Mouse (Mus musculus) heart, embryonic 11.5 days (tissue): ENCODE results near the gene Pidd1. TPM values are rescaled to one million over a fixed set of nuclear protein-coding genes. Genes with fewer than 3 reads are reported as not detected.

Experiments used
- ATAC-seq: fragments of 200-750 bp; cut with Nextera tagmentation; replicated peaks from 2 replicates; pipeline ENCODE4 v1.8.0; 2017; ENCODE audit warnings: moderate library complexity; ENCODE audit not compliant: insufficient number of reproducible peaks, low FRiP score, low TSS enrichment
- H3K27ac ChIP-seq: fragments of 300-500 bp; sonication (generic); 2 replicates; pipeline ENCODE4 v1.5.1; 2014; ENCODE audit warnings: mild to moderate bottlenecking, low read depth, low read length
- H3K27me3 ChIP-seq: fragments of 300-500 bp; sonication (generic); 2 replicates; pipeline ENCODE4 v1.6.1; 2014; ENCODE audit warnings: mild to moderate bottlenecking, low read length, mixed read lengths; ENCODE audit not compliant: control insufficient read depth, insufficient read depth
- H3K36me3 ChIP-seq: fragments of 300-500 bp; sonication (generic); 2 replicates; pipeline ENCODE4 v1.6.1; 2014; ENCODE audit warnings: mild to moderate bottlenecking, low read length, moderate library complexity, mixed read lengths; ENCODE audit not compliant: control insufficient read depth, insufficient read depth
- H3K4me1 ChIP-seq: fragments of 300-500 bp; sonication (generic); 2 replicates; pipeline ENCODE4 v1.6.1; 2014; ENCODE audit warnings: low read length; ENCODE audit not compliant: control insufficient read depth, insufficient read depth
- H3K4me2 ChIP-seq: fragments of 300-500 bp; sonication (generic); 2 replicates; pipeline ENCODE4 v1.6.1; 2014; ENCODE audit warnings: mild to moderate bottlenecking, moderate library complexity
- H3K4me3 ChIP-seq: fragments of 300-500 bp; sonication (generic); 2 replicates; pipeline ENCODE4 v1.5.1; 2014; ENCODE audit warnings: low read depth, low read length
- H3K9ac ChIP-seq: fragments of 300-500 bp; sonication (generic); 2 replicates; pipeline ENCODE4 v1.6.1; 2014; ENCODE audit warnings: mild to moderate bottlenecking, low read depth, low read length, moderate library complexity
- H3K9me3 ChIP-seq: fragments of 300-500 bp; sonication (generic); replicated peaks from 2 replicates; pipeline ENCODE4 v1.6.1; 2016; ENCODE audit warnings: low read length; ENCODE audit not compliant: control insufficient read depth
- WGBS: fragments of 180-500 bp; shearing (Covaris S2); extraction: QIAGEN DNeasy Blood & Tissue Kit; methylation state at CpG from one replicate; pipeline ENCODE4 v1.1.7; 2014; ENCODE audit not compliant: insufficient replicate concordance; 5-methylcytosine and 5-hydroxymethylcytosine counted together
- polyA plus RNA-seq: library from polyadenylated mRNA; unstranded; fragments of >200 nt; fragmentation: Nextera tagmentation; extraction: Ambion mirVana; gene quantifications from 2 replicates; pipeline ENCODE4 v1.2.1, GENCODE M21; 2014

The Pidd1 gene
- polyA plus RNA-seq, 1 experiment from 2014 or later = 9.5 TPM

- Histone ChIP-seq H3K9me3 (no peaks in the 10 kb centered on the region), H3K27ac (no peak overlapping the region), H3K9ac (no peak overlapping the region), H3K4me1 (peaks cover 32% of the 10 kb centered on the region), H3K27me3 (peaks cover 33% of the 10 kb centered on the region), H3K36me3 (peaks cover 7% of the 10 kb centered on the region), H3K4me3 (no peak overlapping the region), H3K4me2 (no peak overlapping the region)
- no peak for ATAC-seq
- WGBS = 83% methylated on average over 11 of the region's 11 CpGs
Observed at GRCm38 (mm10) chr7:141458661-141459060, 14.8 kb upstream of the Pidd1 start.

GRCm38 (mm10) chr7:141457986-141458660 lies 14.3 kb upstream of the Pidd1 start:
- Histone ChIP-seq H3K4me3 (no peak overlapping the region), H3K27me3 (peaks cover 27% of the 10 kb centered on the region), H3K9me3 (no peaks in the 10 kb centered on the region), H3K27ac (no peak overlapping the region), H3K4me1 (peaks cover 28% of the 10 kb centered on the region), H3K9ac (no peak overlapping the region), H3K4me2 (no peak overlapping the region), H3K36me3 (peaks cover 7% of the 10 kb centered on the region)
- ATAC-seq = no peak
- WGBS = 75% methylated on average over 15 of the region's 15 CpGs

GRCm38 (mm10) chr7:141457236-141457635 lies 13.4 kb upstream of the Pidd1 start:
- Histone ChIP-seq H3K36me3 (peaks cover 7% of the 10 kb centered on the region), H3K27me3 (peaks cover 20% of the 10 kb centered on the region), H3K9ac (no peak overlapping the region), H3K4me1 (peaks cover 25% of the 10 kb centered on the region; the same call in 1 of the 2 replicates), H3K9me3 (no peaks in the 10 kb centered on the region), H3K27ac (no peak overlapping the region), H3K4me3 (no peak overlapping the region), H3K4me2 (no peak overlapping the region)
- ATAC-seq = no peak
- WGBS = 89% methylated on average over 14 of the region's 14 CpGs

- Histone ChIP-seq H3K4me2 (peak overlapping the region; percentile 84; the same call in 1 of the 2 replicates), H3K36me3 (peaks cover 11% of the 10 kb centered on the region), H3K4me3 (0 out of 2 replicates have a peak overlapping the region, but pooled peaks have one; percentile 58), H3K4me1 (peaks cover 24% of the 10 kb centered on the region; the same call in 1 of the 2 replicates), H3K9me3 (no peaks in the 10 kb centered on the region), H3K27me3 (peaks cover 15% of the 10 kb centered on the region), H3K9ac (no peak overlapping the region), H3K27ac (no peak overlapping the region)
- ATAC-seq = no peak
- WGBS = 84% methylated on average over 6 of the region's 6 CpGs
Observed at GRCm38 (mm10) chr7:141456739-141457138, 12.9 kb upstream of the Pidd1 start.

- peak overlapping the region; percentile 73 for H3K27ac ChIP-seq
- no peaks in the 10 kb centered on the region for H3K9me3 ChIP-seq
- H3K4me1 ChIP-seq = peaks cover 15% of the 10 kb centered on the region; the same call in 1 of the 2 replicates
- peak; percentile 43 for ATAC-seq
- 2% methylated on average over 23 of the region's 23 CpGs for WGBS
- H3K9ac ChIP-seq = peak overlapping the region; percentile 65
- H3K4me3 ChIP-seq = peak overlapping the region; percentile 58
- peaks cover 16% of the 10 kb centered on the region for H3K36me3 ChIP-seq
- peak overlapping the region; percentile 84 for H3K4me2 ChIP-seq
- peaks cover 6% of the 10 kb centered on the region for H3K27me3 ChIP-seq
Observed at GRCm38 (mm10) chr7:141455610-141456314, 11.9 kb upstream of the Pidd1 start.

- H3K4me1 ChIP-seq = peaks cover 14% of the 10 kb centered on the region; the same call in 1 of the 2 replicates
- no peaks in the 10 kb centered on the region for H3K9me3 ChIP-seq
- peak within 1 kb of the TSS; percentile 65 for H3K9ac ChIP-seq
- H3K4me2 ChIP-seq = peak within 1 kb of the TSS; percentile 84
- H3K36me3 ChIP-seq = peaks cover 19% of the 10 kb centered on the region
- peak within 1 kb of the TSS; percentile 73 for H3K27ac ChIP-seq
- peak within 1 kb of the TSS; percentile 58 for H3K4me3 ChIP-seq
- peak; percentile 83 for ATAC-seq
- 0 out of 2 replicates have a peak, but pooled peaks cover 2% of the 10 kb centered on the region for H3K27me3 ChIP-seq
- WGBS = under 1% methylated on average over 43 of the region's 45 CpGs
Observed at GRCm38 (mm10) chr7:141454967-141455551, 11.2 kb upstream of the Pidd1 start, which contains the start of gene Pnpla2. Pnpla2 (plus strand) TSS chr7:141455198.

GRCm38 (mm10) chr7:141453636-141454035 lies 9.8 kb upstream of the Pidd1 start:
- H3K4me1 ChIP-seq = peaks cover 16% of the 10 kb centered on the region
- H3K9ac ChIP-seq = no peak overlapping the region
- H3K36me3 ChIP-seq = peaks cover 18% of the 10 kb centered on the region
- H3K9me3 ChIP-seq = no peaks in the 10 kb centered on the region
- H3K27me3 ChIP-seq = no peaks in the 10 kb centered on the region
- WGBS = 75% methylated on average over 2 of the region's 2 CpGs
- H3K4me2 ChIP-seq = no peak overlapping the region
- H3K27ac ChIP-seq = no peak overlapping the region
- ATAC-seq = no peak
- no peak overlapping the region for H3K4me3 ChIP-seq

- H3K9ac ChIP-seq = no peak overlapping the region
- no peak overlapping the region for H3K27ac ChIP-seq
- H3K27me3 ChIP-seq = no peaks in the 10 kb centered on the region
- peaks cover 22% of the 10 kb centered on the region for H3K4me1 ChIP-seq
- H3K36me3 ChIP-seq = peaks cover 20% of the 10 kb centered on the region
- no peak overlapping the region for H3K4me2 ChIP-seq
- ATAC-seq = no peak
- H3K9me3 ChIP-seq = no peaks in the 10 kb centered on the region
- H3K4me3 ChIP-seq = no peak overlapping the region
Observed at GRCm38 (mm10) chr7:141451928-141452327, 8.1 kb upstream of the Pidd1 start.
